Mouse (Mus musculus): ENCODE measurements around the gene 2610028H24Rik. TPM values are rescaled to one million over a fixed set of nuclear protein-coding genes. Genes with fewer than 3 reads are reported as not detected.

Gene 2610028H24Rik
- total and polyA plus RNA-seq, 2 experiments from 2014 or later: not detected

- ATAC-seq (ENCODE audit: insufficient read depth, low read depth): no peak
- H3K36me3 ChIP-seq (replicated peaks; ENCODE audit: control insufficient read depth, insufficient read depth, low read length): peaks cover 91% of the 10 kb centered on the region
- WGBS: 89% methylated on average over 11 of the region's 11 CpGs
Measured at GRCm38 (mm10) chr10:76504271-76504943, 55.5 kb downstream of the 2610028H24Rik start.

GRCm38 (mm10) chr10:76505865-76506264 is 57.0 kb downstream of the 2610028H24Rik start:
- no peak for DNase-seq (ENCODE audit: low spot score)
- Histone ChIP-seq H3K9ac (replicated peaks; ENCODE audit: low read depth, low read length) (no peak overlapping the region), H3K27me3 (ENCODE audit: control insufficient read depth, insufficient read depth, low read length) (no peaks in the 10 kb centered on the region), H3K4me1 (ENCODE audit: control insufficient read depth, insufficient read depth) (no peaks in the 10 kb centered on the region), H3K9me3 (replicated peaks; ENCODE audit: control insufficient read depth, low read length) (no peaks in the 10 kb centered on the region), H3K4me2 (ENCODE audit: low read depth, low read length) (no peak overlapping the region), H3K27ac (ENCODE audit: low read depth) (no peak overlapping the region), H3K36me3 (replicated peaks; ENCODE audit: control insufficient read depth, insufficient read depth, low read length) (peaks cover 91% of the 10 kb centered on the region), H3K4me3 (ENCODE audit: low read depth, low read length) (no peak overlapping the region)
- WGBS: 87% methylated on average over 7 of the region's 7 CpGs
- no peak for ATAC-seq (ENCODE audit: insufficient read depth, low read depth)
- TF ChIP-seq CTCF (IDR thresholded peaks at IDR 0.05; ENCODE audit: low read depth): no peak
- TF ChIP-seq EP300 (IDR thresholded peaks at IDR 0.05; ENCODE audit: low read depth): no peak

More at GRCm38 (mm10) chr10:76504271-76504943, 55.5 kb downstream of the 2610028H24Rik start:
- TF ChIP-seq CTCF (IDR thresholded peaks at IDR 0.05; ENCODE audit: low read depth): no peak
- TF ChIP-seq EP300 (IDR thresholded peaks at IDR 0.05; ENCODE audit: low read depth): no peak
- Histone ChIP-seq H3K9ac (replicated peaks; ENCODE audit: low read depth, low read length) (no peak overlapping the region), H3K9me3 (replicated peaks; ENCODE audit: control insufficient read depth, low read length) (no peaks in the 10 kb centered on the region), H3K4me1 (ENCODE audit: control insufficient read depth, insufficient read depth) (no peaks in the 10 kb centered on the region), H3K27me3 (ENCODE audit: control insufficient read depth, insufficient read depth, low read length) (no peaks in the 10 kb centered on the region), H3K4me2 (ENCODE audit: low read depth, low read length) (no peak overlapping the region), H3K27ac (ENCODE audit: low read depth) (no peak overlapping the region), H3K4me3 (ENCODE audit: low read depth, low read length) (no peak overlapping the region)
- DNase-seq (ENCODE audit: low spot score): no peak

Other genes with a start within 250 kb of the 2610028H24Rik start
- 24.2 and 27.7 TPM in 2 replicates for gene Prmt2, start 211.2 kb upstream of the 2610028H24Rik start, total RNA-seq (2014; rRNA removed; ENCODE audit: low replicate concordance)
- 31.7 and 36.2 TPM in 2 replicates for gene Prmt2, start 211.2 kb upstream of the 2610028H24Rik start, polyA plus RNA-seq (2015; fragmentation: Nextera tagmentation; extraction: Ambion mirVana)
- 0.89 TPM in 1 of 2 replicates, not detected in the other for gene S100b, start 195.2 kb upstream of the 2610028H24Rik start, total RNA-seq (2014; rRNA removed; ENCODE audit: low replicate concordance)
- gene S100b, start 195.2 kb upstream of the 2610028H24Rik start, polyA plus RNA-seq (2015; fragmentation: Nextera tagmentation; extraction: Ambion mirVana): 0.70 and 0.86 TPM in 2 replicates
- gene Dip2a, start 103.8 kb upstream of the 2610028H24Rik start, total RNA-seq (2014; rRNA removed; ENCODE audit: low replicate concordance): 23.8 and 47.4 TPM in 2 replicates
- 4.3 and 5.7 TPM in 2 replicates for gene Dip2a, start 103.8 kb upstream of the 2610028H24Rik start, polyA plus RNA-seq (2015; fragmentation: Nextera tagmentation; extraction: Ambion mirVana)
- gene AC141477.1, start 8.6 kb upstream of the 2610028H24Rik start, total RNA-seq (2014; rRNA removed; ENCODE audit: low replicate concordance): not detected in 2 replicates
- 1.6 TPM in 1 of 2 replicates, not detected in the other for gene AC141477.1, start 8.6 kb upstream of the 2610028H24Rik start, polyA plus RNA-seq (2015; fragmentation: Nextera tagmentation; extraction: Ambion mirVana)
- gene Pcnt, start 6.3 kb upstream of the 2610028H24Rik start, total RNA-seq (2014; rRNA removed; ENCODE audit: low replicate concordance): 17.6 and 39.4 TPM in 2 replicates
- 9.0 and 9.5 TPM in 2 replicates for gene Pcnt, start 6.3 kb upstream of the 2610028H24Rik start, polyA plus RNA-seq (2015; fragmentation: Nextera tagmentation; extraction: Ambion mirVana)
- 42.0 and 58.6 TPM in 2 replicates for gene Mcm3ap, start 19.8 kb downstream of the 2610028H24Rik start, total RNA-seq (2014; rRNA removed; ENCODE audit: low replicate concordance)
- 28.6 and 30.9 TPM in 2 replicates for gene Mcm3ap, start 19.8 kb downstream of the 2610028H24Rik start, polyA plus RNA-seq (2015; fragmentation: Nextera tagmentation; extraction: Ambion mirVana)
- gene Ybey, start 20.0 kb downstream of the 2610028H24Rik start, total RNA-seq (2014; rRNA removed; ENCODE audit: low replicate concordance): 3.0 and 6.3 TPM in 2 replicates
- 4.5 TPM in 2 replicates for gene Ybey, start 20.0 kb downstream of the 2610028H24Rik start, polyA plus RNA-seq (2015; fragmentation: Nextera tagmentation; extraction: Ambion mirVana)
- 4.9 and 9.0 TPM in 2 replicates for gene Lss, start 82.5 kb downstream of the 2610028H24Rik start, total RNA-seq (2014; rRNA removed; ENCODE audit: low replicate concordance)
- 5.7 and 7.8 TPM in 2 replicates for gene Lss, start 82.5 kb downstream of the 2610028H24Rik start, polyA plus RNA-seq (2015; fragmentation: Nextera tagmentation; extraction: Ambion mirVana)
- not detected in 2 replicates for gene Spatc1l, start 113.2 kb downstream of the 2610028H24Rik start, total RNA-seq (2014; rRNA removed; ENCODE audit: low replicate concordance)
- not detected in 2 replicates for gene Spatc1l, start 113.2 kb downstream of the 2610028H24Rik start, polyA plus RNA-seq (2015; fragmentation: Nextera tagmentation; extraction: Ambion mirVana)
- gene Ftcd, start 126.6 kb downstream of the 2610028H24Rik start, total RNA-seq (2014; rRNA removed; ENCODE audit: low replicate concordance): 3.5 and 5.8 TPM in 2 replicates
- 4.5 and 5.6 TPM in 2 replicates for gene Ftcd, start 126.6 kb downstream of the 2610028H24Rik start, polyA plus RNA-seq (2015; fragmentation: Nextera tagmentation; extraction: Ambion mirVana)
- 133 and 156 TPM in 2 replicates for gene Col6a2, start 174.5 kb downstream of the 2610028H24Rik start, total RNA-seq (2014; rRNA removed; ENCODE audit: low replicate concordance)
- 67.6 and 72.4 TPM in 2 replicates for gene Col6a2, start 174.5 kb downstream of the 2610028H24Rik start, polyA plus RNA-seq (2015; fragmentation: Nextera tagmentation; extraction: Ambion mirVana)